Mouse (Mus musculus) spleen, adult 2 months (tissue): ENCODE data around the gene Prkar1a.

ENCODE experiments used
- CTCF ChIP-seq: fragments of 200-500 bp; IDR thresholded peaks from 2 replicates; pipeline ENCODE4 v1.5.1; 2011; ENCODE audit warnings: mild to moderate bottlenecking, inconsistent platforms; ENCODE audit not compliant: insufficient read depth, insufficient read length, insufficient replicate concordance; ENCODE audit errors: extremely low read depth
- POLR2A ChIP-seq: fragments of 200-500 bp; IDR thresholded peaks from 2 replicates; pipeline ENCODE4 v1.6.1; 2011; ENCODE audit warnings: low read depth, low read length, inconsistent platforms

GRCm38 (mm10) chr11:109616352-109616751 is 32.9 kb upstream of the Prkar1a start:
- TF ChIP-seq CTCF (no peak), POLR2A (no peak)
